Mouse (Mus musculus): ENCODE results near the gene Wdr63. TPM values are rescaled to one million over a fixed set of nuclear protein-coding genes. Genes with fewer than 3 reads are reported as not detected.

Gene Wdr63
- total and polyA plus RNA-seq, 3 experiments, result 0.53 TPM; not detected in 2

DNA sequence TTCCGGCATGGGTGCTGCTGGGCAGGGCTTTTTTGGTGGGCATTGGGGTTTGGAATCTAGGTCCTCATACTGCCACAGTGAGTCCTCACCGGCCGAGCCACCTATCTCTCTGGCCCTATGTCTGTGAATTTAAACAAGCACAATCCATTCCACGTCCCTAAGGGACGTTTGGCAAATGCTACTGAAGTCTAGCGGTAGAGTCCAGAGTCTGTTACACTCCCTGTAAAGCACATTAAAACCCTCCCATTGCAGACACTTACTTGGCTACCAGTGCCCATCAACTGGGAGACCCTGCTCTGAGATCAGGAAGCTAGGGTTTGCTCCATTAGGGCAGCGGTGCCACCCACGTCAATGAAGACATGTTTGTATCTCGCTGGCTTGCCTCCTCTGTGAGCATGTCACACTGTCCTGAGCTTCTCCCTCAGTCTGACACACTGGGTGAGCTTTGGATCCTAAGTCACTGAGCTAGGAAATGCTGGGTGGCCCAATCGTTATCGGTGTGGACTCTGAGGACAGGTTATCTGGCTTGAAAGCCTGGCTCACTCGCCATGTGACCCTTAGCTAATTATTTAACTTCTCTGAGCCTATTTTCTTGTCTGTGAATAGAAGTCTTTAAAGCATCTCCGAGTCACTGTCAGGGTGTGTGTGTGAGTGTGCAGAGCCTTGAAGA lies 16.8 kb downstream of the Wdr63 start:
- intact Hi-C loops (cut with DNase I), result no loop called here
- H3K36me3 ChIP-seq (ENCODE audit: control insufficient read depth, insufficient read depth, low read length), result no peaks in the 10 kb centered on the region
- H3K27ac ChIP-seq, result no peak overlapping the region
- TF ChIP-seq CTCF (IDR thresholded peaks at IDR 0.05) (no peak), POLR2A (IDR thresholded peaks at IDR 0.05; ENCODE audit: insufficient read depth, low read depth, low read length) (no peak), EP300 (IDR thresholded peaks at IDR 0.05; ENCODE audit: insufficient read depth, low read depth, low read length) (no peak)
- no peak for DNase-seq
- no peaks in the 10 kb centered on the region for H3K79me2 ChIP-seq (replicated peaks; ENCODE audit: control insufficient read depth, insufficient read depth, low read length)
- WGBS, result 86% methylated on average over 13 of the region's 13 CpGs
- H3K27me3 ChIP-seq (ENCODE audit: control insufficient read depth, insufficient read depth, low read length), result no peaks in the 10 kb centered on the region
- H3K4me1 ChIP-seq (ENCODE audit: control insufficient read depth, insufficient read depth, low read length), result no peaks in the 10 kb centered on the region
- H3K9ac ChIP-seq (ENCODE audit: low read depth, low read length), result no peak overlapping the region
- H3K4me3 ChIP-seq, result no peak overlapping the region

DNA sequence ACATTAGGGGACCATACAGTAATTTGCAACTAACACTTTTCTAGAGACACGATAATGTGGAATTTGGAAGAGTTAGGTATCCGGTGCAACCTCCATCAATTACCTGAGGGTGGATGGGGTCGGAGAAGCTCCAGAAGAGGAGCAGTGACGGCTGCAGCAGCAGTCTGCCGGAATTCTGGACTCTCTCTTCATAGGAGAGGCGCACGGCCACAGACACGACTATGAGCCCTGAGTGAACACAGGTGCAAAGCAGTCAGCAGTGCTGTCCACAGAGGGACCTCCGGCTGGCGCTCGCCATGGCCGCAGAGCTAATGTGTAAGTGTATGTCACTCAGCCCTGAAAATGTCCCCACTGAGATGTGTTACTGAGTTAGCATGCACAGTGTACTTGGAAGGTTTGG lies 27.7 kb downstream of the Wdr63 start:
- Histone ChIP-seq H3K79me2 (replicated peaks; ENCODE audit: control insufficient read depth, insufficient read depth, low read length) (no peaks in the 10 kb centered on the region), H3K4me1 (ENCODE audit: control insufficient read depth, insufficient read depth, low read length) (no peaks in the 10 kb centered on the region), H3K36me3 (ENCODE audit: control insufficient read depth, insufficient read depth, low read length) (no peaks in the 10 kb centered on the region), H3K27me3 (ENCODE audit: control insufficient read depth, insufficient read depth, low read length) (no peaks in the 10 kb centered on the region), H3K9ac (ENCODE audit: low read depth, low read length) (no peak overlapping the region), H3K27ac (no peak overlapping the region), H3K4me3 (no peak overlapping the region)
- intact Hi-C loops (cut with DNase I), result no loop called here
- DNase-seq, result no peak
- no peak for TF ChIP-seq POLR2A (IDR thresholded peaks at IDR 0.05; ENCODE audit: insufficient read depth, low read depth, low read length)
- 91% methylated on average over 12 of the region's 12 CpGs for WGBS

DNA sequence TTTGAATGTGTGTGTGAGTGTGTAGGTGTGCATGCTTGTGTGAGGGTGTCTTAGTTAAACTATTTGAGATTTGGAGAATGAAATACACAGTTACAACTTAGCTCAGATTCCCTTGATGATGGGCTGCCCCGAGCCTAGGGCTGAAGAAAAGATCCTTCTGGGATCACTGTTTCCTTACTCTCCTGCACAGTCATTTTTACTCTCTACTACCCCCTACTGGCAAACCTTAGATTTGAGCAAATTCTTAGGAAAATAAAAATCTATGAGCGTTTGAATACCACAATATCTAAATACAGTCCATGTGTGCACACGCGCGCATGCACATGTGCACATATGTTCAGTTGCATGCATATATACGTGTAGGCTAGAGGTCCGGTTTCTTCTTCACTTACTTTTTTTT lies 35.1 kb downstream of the Wdr63 start:
- no peak overlapping the region for H3K27ac ChIP-seq
- no peak overlapping the region for H3K4me3 ChIP-seq
- WGBS, result 60% methylated on average over 7 of the region's 7 CpGs
- TF ChIP-seq POLR2A (IDR thresholded peaks at IDR 0.05; ENCODE audit: insufficient read depth, low read depth, low read length), result no peak
- peak; percentile 73 for TF ChIP-seq CTCF (IDR thresholded peaks at IDR 0.05)
- DNase-seq, result no peak
- no peaks in the 10 kb centered on the region for H3K36me3 ChIP-seq (ENCODE audit: control insufficient read depth, insufficient read depth, low read length)
- no peaks in the 10 kb centered on the region; the same call in 1 of the 2 replicates for H3K4me1 ChIP-seq (ENCODE audit: control insufficient read depth, insufficient read depth, low read length)
- intact Hi-C loops (cut with DNase I), result loop anchor here (1.0 kb wide), 1 partner anchor 122 kb away; no protein-coding TSS in a partner anchor
- H3K79me2 ChIP-seq (replicated peaks; ENCODE audit: control insufficient read depth, insufficient read depth, low read length), result no peaks in the 10 kb centered on the region
- H3K9ac ChIP-seq (ENCODE audit: low read depth, low read length), result no peak overlapping the region
- H3K27me3 ChIP-seq (ENCODE audit: control insufficient read depth, insufficient read depth, low read length), result no peaks in the 10 kb centered on the region

- Histone ChIP-seq H3K27ac (no peak overlapping the region), H3K79me2 (replicated peaks; ENCODE audit: control insufficient read depth, insufficient read depth, low read length) (no peaks in the 10 kb centered on the region), H3K36me3 (ENCODE audit: control insufficient read depth, insufficient read depth, low read length) (no peaks in the 10 kb centered on the region), H3K4me1 (ENCODE audit: control insufficient read depth, insufficient read depth, low read length) (no peaks in the 10 kb centered on the region; the same call in 1 of the 2 replicates), H3K4me3 (no peak overlapping the region), H3K27me3 (ENCODE audit: control insufficient read depth, insufficient read depth, low read length) (no peaks in the 10 kb centered on the region), H3K9ac (ENCODE audit: low read depth, low read length) (no peak overlapping the region)
- DNase-seq, result peak in 1 of 2 experiments; percentile 0
- intact Hi-C loops (cut with DNase I), result no loop called here
- TF ChIP-seq POLR2A (IDR thresholded peaks at IDR 0.05; ENCODE audit: insufficient read depth, low read depth, low read length), result no peak
- no peak for TF ChIP-seq CTCF (IDR thresholded peaks at IDR 0.05)
- no peak for TF ChIP-seq EP300 (IDR thresholded peaks at IDR 0.05; ENCODE audit: insufficient read depth, low read depth, low read length)
- WGBS, result 68% methylated on average over 4 of the region's 4 CpGs
Observed at GRCm38 (mm10) chr3:146069276-146069675, 38.7 kb downstream of the Wdr63 start.

DNA sequence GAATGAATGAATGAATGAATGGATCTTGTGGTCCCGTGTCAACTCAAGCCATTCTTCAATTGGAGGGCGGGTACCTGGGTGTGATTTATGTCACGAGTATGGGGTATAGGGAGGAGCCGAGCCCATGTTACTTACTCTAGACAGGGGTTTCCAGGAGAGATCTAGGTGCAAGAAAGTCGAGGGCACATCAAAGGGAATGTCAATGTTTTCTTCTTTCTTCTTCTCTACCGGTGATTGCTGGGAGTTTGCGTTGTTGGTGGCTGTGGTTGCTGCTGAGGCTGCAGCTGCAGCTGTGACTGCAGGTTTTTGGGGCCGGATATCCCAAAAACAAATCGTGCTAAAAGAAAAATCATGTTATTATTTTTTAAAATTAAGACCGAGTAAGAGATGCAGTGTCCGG lies 44.8 kb downstream of the Wdr63 start:
- intact Hi-C loops (cut with DNase I), result no loop called here
- Histone ChIP-seq H3K4me1 (ENCODE audit: control insufficient read depth, insufficient read depth, low read length) (no peaks in the 10 kb centered on the region), H3K79me2 (replicated peaks; ENCODE audit: control insufficient read depth, insufficient read depth, low read length) (no peaks in the 10 kb centered on the region), H3K27ac (no peak overlapping the region), H3K36me3 (ENCODE audit: control insufficient read depth, insufficient read depth, low read length) (no peaks in the 10 kb centered on the region), H3K9ac (ENCODE audit: low read depth, low read length) (no peak overlapping the region), H3K4me3 (no peak overlapping the region), H3K27me3 (ENCODE audit: control insufficient read depth, insufficient read depth, low read length) (no peaks in the 10 kb centered on the region)
- TF ChIP-seq POLR2A (IDR thresholded peaks at IDR 0.05; ENCODE audit: insufficient read depth, low read depth, low read length) (no peak), CTCF (IDR thresholded peaks at IDR 0.05) (no peak), EP300 (IDR thresholded peaks at IDR 0.05; ENCODE audit: insufficient read depth, low read depth, low read length) (no peak)
- peak in 1 of 2 experiments; percentile 1 for DNase-seq
- 79% methylated on average over 11 of the region's 11 CpGs for WGBS

DNA sequence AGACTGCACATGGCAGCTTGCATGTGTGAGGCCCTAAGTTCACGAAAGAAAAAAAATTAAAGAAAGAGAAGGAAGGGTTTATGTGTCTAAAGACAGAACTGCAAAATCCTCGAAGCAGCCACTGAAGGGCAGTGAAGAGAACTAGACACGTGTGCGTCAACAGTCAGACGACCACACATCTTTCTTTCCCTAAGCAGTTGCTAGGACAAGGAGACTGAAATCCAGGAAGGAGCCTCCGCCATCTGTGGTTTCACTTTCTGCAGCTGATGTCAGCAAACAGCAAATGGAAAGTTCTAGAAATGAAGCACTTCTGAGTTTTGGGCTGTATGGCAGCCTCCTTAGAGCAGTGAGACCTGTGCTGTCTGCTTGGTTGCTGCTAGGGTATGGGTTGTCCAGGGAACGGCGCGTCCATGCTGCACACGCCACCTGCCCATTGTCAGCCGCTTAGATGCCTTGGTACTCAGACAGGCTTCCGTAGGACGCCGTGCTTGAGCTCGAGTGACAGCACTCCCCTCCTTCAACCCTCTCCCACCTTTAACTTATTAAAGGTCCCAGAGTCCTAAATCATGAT lies 48.5 kb downstream of the Wdr63 start:
- H3K79me2 ChIP-seq (replicated peaks; ENCODE audit: control insufficient read depth, insufficient read depth, low read length), result no peaks in the 10 kb centered on the region
- TF ChIP-seq CTCF (IDR thresholded peaks at IDR 0.05) (no peak), EP300 (IDR thresholded peaks at IDR 0.05; ENCODE audit: insufficient read depth, low read depth, low read length) (no peak), POLR2A (IDR thresholded peaks at IDR 0.05; ENCODE audit: insufficient read depth, low read depth, low read length) (no peak)
- no peaks in the 10 kb centered on the region for H3K27me3 ChIP-seq (ENCODE audit: control insufficient read depth, insufficient read depth, low read length)
- no peak overlapping the region for H3K4me3 ChIP-seq
- no peaks in the 10 kb centered on the region for H3K4me1 ChIP-seq (ENCODE audit: control insufficient read depth, insufficient read depth, low read length)
- WGBS, result 79% methylated on average over 15 of the region's 15 CpGs
- intact Hi-C loops (cut with DNase I), result loop anchor here (5.0 kb wide), 1 partner anchor 107 kb away; no protein-coding TSS in a partner anchor
- no peak overlapping the region for H3K27ac ChIP-seq
- no peak overlapping the region for H3K9ac ChIP-seq (ENCODE audit: low read depth, low read length)
- H3K36me3 ChIP-seq (ENCODE audit: control insufficient read depth, insufficient read depth, low read length), result no peaks in the 10 kb centered on the region
- DNase-seq, result peak in 1 of 2 experiments; percentile 1

Data from heart, adult 2 months (tissue).